Comparison of ENCODE assay signal across 16 mouse cellular contexts in genomic region chr5:58987754-58988153, GRCm38 (mm10).
"Had no signal": no experiment of that assay in that cellular context is flagged by ENCODE, and none has a peak within 500 bp of the region (broad histone marks: within the 10 kb centered on the region; RNA-seq: fewer than 3 reads in every experiment).

No protein-coding gene starts in this region.

- H3K4me2 ChIP-seq: neural tube, embryonic 12.5 days; neural tube, embryonic 13.5 days; stomach, embryonic 15.5 days had no signal

- H3K4me3 ChIP-seq: neural tube, embryonic 12.5 days; neural tube, embryonic 13.5 days; stomach, embryonic 15.5 days had no signal

- H3K9me3 ChIP-seq: neural tube, embryonic 12.5 days; neural tube, embryonic 13.5 days; stomach, embryonic 15.5 days had no signal

- H3K4me1 ChIP-seq: neural tube, embryonic 12.5 days; neural tube, embryonic 13.5 days; stomach, embryonic 15.5 days had no signal

- H3K36me3 ChIP-seq: neural tube, embryonic 12.5 days; neural tube, embryonic 13.5 days; stomach, embryonic 15.5 days had no signal

- H3K27me3 ChIP-seq: neural tube, embryonic 12.5 days; neural tube, embryonic 13.5 days; stomach, embryonic 15.5 days had no signal

- H3K27ac ChIP-seq: neural tube, embryonic 12.5 days; neural tube, embryonic 13.5 days; stomach, embryonic 15.5 days; stomach, postnatal 0 days had no signal

- DNase-seq: retina, postnatal 1 day; right cerebral cortex, adult 18-20 months; right cerebral cortex, postnatal 14 days; right cerebral cortex, postnatal 25 days; right cerebral cortex, postnatal 4 days; spleen, adult 18-20 months; thymus, adult 18-20 months; thymus, adult 2 months; thymus, postnatal 14 days; thymus, postnatal 25 days; thymus, postnatal 36 days; thymus, postnatal 4 days had no signal

- H3K9ac ChIP-seq: neural tube, embryonic 12.5 days; neural tube, embryonic 13.5 days; stomach, embryonic 15.5 days had no signal
